Mouse (Mus musculus): ENCODE results near the gene Sox5. TPM values are rescaled to one million over a fixed set of nuclear protein-coding genes. Genes with fewer than 3 reads are reported as not detected.

The Sox5 gene
- polyA plus RNA-seq, 1 experiment from 2014 or later, result 14.1 TPM

DNA sequence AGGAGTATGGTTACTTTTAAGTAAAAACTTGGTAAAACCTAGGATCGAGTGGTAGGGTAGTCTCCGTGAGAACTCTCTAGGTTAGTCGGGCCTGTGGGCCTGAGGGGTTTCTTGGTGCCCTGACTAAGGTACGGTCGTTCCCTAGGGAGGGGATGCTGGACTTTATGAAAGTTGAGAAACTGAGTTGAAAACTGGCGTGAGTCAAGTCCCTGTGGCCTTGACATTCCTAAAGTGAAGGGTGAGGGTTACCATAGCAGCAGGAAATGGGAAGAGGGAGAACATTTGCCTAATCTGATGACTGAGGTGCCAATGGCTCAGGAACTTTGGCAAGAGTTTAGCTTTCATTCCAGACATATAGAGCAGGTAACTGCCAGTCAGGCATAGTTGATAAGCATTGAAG lies 956.7 kb downstream of the Sox5 start:
- Histone ChIP-seq H3K4me1 (no peaks in the 10 kb centered on the region), H3K4me2 (no peak overlapping the region), H3K27ac (no peak overlapping the region), H3K9ac (no peak overlapping the region), H3K27me3 (no peaks in the 10 kb centered on the region), H3K9me3 (replicated peaks) (no peaks in the 10 kb centered on the region), H3K4me3 (replicated peaks) (no peak overlapping the region), H3K36me3 (no peaks in the 10 kb centered on the region)
- WGBS, result 85% methylated on average over 6 of the region's 6 CpGs
- ATAC-seq (replicated peaks; ENCODE audit: low FRiP score), result no peak

DNA sequence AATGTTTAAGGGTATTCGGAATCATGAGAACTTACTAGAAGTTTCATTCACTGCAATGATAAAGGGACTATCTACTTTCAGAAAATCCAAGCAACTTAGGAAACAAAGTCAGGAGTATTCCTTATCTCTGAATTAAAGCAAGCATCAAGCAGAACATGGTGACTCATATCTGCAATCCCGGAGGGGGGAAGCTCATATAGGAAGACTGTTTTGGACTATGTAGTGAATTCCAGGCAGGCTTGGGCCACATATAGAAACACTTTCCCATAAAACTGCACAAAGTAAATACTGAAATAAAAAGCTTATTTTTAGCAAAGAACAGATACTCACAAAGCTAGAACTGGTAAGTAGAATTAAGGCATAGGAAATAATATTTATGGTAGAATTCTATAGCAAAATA lies 993.3 kb downstream of the Sox5 start:
- ATAC-seq (replicated peaks; ENCODE audit: low FRiP score), result no peak
- 88% methylated on average over 2 of the region's 2 CpGs for WGBS

DNA sequence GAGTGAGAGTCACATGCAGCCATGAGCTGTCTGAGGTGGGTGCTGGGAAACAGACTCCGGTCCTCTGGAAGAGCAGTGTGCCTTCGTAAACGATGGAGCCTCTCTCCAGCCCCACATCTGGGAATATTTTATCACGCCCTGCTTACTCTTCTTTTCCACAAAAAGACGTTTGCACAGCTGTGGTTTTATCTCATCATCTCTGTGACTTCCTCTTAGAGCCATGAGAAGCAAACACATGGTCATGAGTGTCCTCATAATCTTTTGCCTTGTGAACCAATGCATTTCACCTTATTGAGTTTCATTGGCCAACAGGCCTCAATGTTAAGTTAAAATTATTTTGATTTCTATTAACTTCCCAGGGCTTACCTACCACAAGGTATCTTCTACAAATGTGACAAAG lies 994.4 kb downstream of the Sox5 start:
- no peaks in the 10 kb centered on the region for H3K27me3 ChIP-seq
- H3K9ac ChIP-seq, result no peak overlapping the region
- ATAC-seq (replicated peaks; ENCODE audit: low FRiP score), result no peak
- 81% methylated on average over 5 of the region's 5 CpGs for WGBS
- no peak overlapping the region for H3K4me3 ChIP-seq (replicated peaks)
- no peaks in the 10 kb centered on the region for H3K4me1 ChIP-seq
- no peaks in the 10 kb centered on the region for H3K9me3 ChIP-seq (replicated peaks)
- H3K27ac ChIP-seq, result no peak overlapping the region
- no peak overlapping the region for H3K4me2 ChIP-seq
- H3K36me3 ChIP-seq, result no peaks in the 10 kb centered on the region

More for the DNA sequence above, 993.3 kb downstream of the Sox5 start:
- H3K4me1 ChIP-seq, result no peaks in the 10 kb centered on the region
- no peak overlapping the region for H3K4me3 ChIP-seq (replicated peaks)
- no peaks in the 10 kb centered on the region for H3K9me3 ChIP-seq (replicated peaks)
- no peak overlapping the region for H3K9ac ChIP-seq
- H3K36me3 ChIP-seq, result no peaks in the 10 kb centered on the region
- H3K27ac ChIP-seq, result no peak overlapping the region
- no peaks in the 10 kb centered on the region for H3K27me3 ChIP-seq
- H3K4me2 ChIP-seq, result no peak overlapping the region

DNA sequence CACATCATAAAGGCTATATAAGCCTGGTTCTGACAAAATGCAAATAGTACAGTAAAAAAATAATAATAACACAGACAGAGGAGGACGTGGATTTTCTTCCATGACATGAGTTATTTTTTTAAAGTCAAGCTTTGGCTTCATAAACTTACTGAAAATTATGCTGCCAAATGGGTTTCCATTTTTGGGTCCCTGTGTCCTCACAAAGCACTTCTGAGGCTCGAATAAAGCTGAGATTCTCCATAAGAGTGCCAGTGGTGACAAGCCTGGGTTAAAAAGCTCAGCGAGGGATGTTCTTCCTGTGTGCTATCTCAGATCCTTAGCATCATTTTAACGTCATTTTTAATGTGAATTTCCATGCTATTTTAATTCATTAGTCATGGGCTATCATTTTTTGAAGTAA lies 996.1 kb downstream of the Sox5 start:
- 72% methylated on average over 4 of the region's 4 CpGs for WGBS
- ATAC-seq (replicated peaks; ENCODE audit: low FRiP score), result no peak

More for the DNA sequence above, 996.1 kb downstream of the Sox5 start:
- H3K27ac ChIP-seq, result no peak overlapping the region
- H3K4me2 ChIP-seq, result no peak overlapping the region
- H3K4me3 ChIP-seq (replicated peaks), result no peak overlapping the region
- no peaks in the 10 kb centered on the region for H3K27me3 ChIP-seq
- H3K36me3 ChIP-seq, result no peaks in the 10 kb centered on the region
- no peaks in the 10 kb centered on the region for H3K9me3 ChIP-seq (replicated peaks)
- H3K4me1 ChIP-seq, result no peaks in the 10 kb centered on the region
- no peak overlapping the region for H3K9ac ChIP-seq

Data from kidney, embryonic 15.5 days (tissue).